Mouse (Mus musculus) limb, embryonic 11.5 days (tissue): ENCODE measurements around the gene Pip5kl1. TPM values are rescaled to one million over a fixed set of nuclear protein-coding genes. Genes with fewer than 3 reads are reported as not detected.

Source experiments
- ATAC-seq: fragments of 200-750 bp; cut with Nextera tagmentation; 2 replicates; pipeline ENCODE4 v1.8.0; 2017; ENCODE audit warnings: low read depth; ENCODE audit not compliant: insufficient number of reproducible peaks, low FRiP score, low TSS enrichment
- DNase-seq: peaks from one replicate; pipeline ENCODE4 v3.0.0-alpha.2; 2015; ENCODE audit warnings: low spot score
- H3K27ac ChIP-seq: fragments of 300-500 bp; sonication (generic); replicated peaks from 2 replicates; pipeline ENCODE4 v1.5.1; 2014; ENCODE audit warnings: low read depth, mild to moderate bottlenecking, low read length
- H3K27me3 ChIP-seq: fragments of 300-500 bp; sonication (generic); 2 replicates; pipeline ENCODE4 v1.6.1; 2014; ENCODE audit warnings: mild to moderate bottlenecking, low read length, mixed read lengths; ENCODE audit not compliant: control insufficient read depth, insufficient read depth
- H3K36me3 ChIP-seq: fragments of 300-500 bp; sonication (generic); 2 replicates; pipeline ENCODE4 v1.6.1; 2014; ENCODE audit warnings: mild to moderate bottlenecking, low read length, moderate library complexity, mixed read lengths; ENCODE audit not compliant: control insufficient read depth, insufficient read depth
- H3K4me1 ChIP-seq: fragments of 300-500 bp; sonication (generic); 2 replicates; pipeline ENCODE4 v1.6.1; 2014; ENCODE audit warnings: low read length, mixed read lengths; ENCODE audit not compliant: control insufficient read depth, insufficient read depth
- H3K4me2 ChIP-seq: fragments of 300-500 bp; sonication (generic); 2 replicates; pipeline ENCODE4 v1.6.1; 2014; ENCODE audit warnings: low read depth, mild to moderate bottlenecking, moderate library complexity; ENCODE audit not compliant: severe bottlenecking
- H3K4me3 ChIP-seq: fragments of 300-500 bp; sonication (generic); 2 replicates; pipeline ENCODE4 v1.5.1; 2014; ENCODE audit warnings: low read depth, low read length
- H3K9ac ChIP-seq: fragments of 300-500 bp; sonication (generic); 2 replicates; pipeline ENCODE4 v1.6.1; 2014; ENCODE audit warnings: mild to moderate bottlenecking, low read length
- H3K9me3 ChIP-seq: fragments of 300-500 bp; sonication (generic); 2 replicates; pipeline ENCODE4 v1.6.1; 2016; ENCODE audit warnings: low read length; ENCODE audit not compliant: control insufficient read depth
- WGBS: fragments of 180-500 bp; shearing (Covaris S2); extraction: QIAGEN DNeasy Blood & Tissue Kit; methylation state at CpG from one replicate; pipeline ENCODE4 v1.1.7; 2014; 5-methylcytosine and 5-hydroxymethylcytosine counted together
- polyA plus RNA-seq: library from polyadenylated mRNA; unstranded; fragments of >200 nt; fragmentation: Nextera tagmentation; extraction: Ambion mirVana; gene quantifications from 2 replicates; pipeline ENCODE4 v1.2.1, GENCODE M21; 2014

The Pip5kl1 gene
- polyA plus RNA-seq, 1 experiment from 2014 or later, result 3.3 TPM

- Histone ChIP-seq H3K9ac (no peak overlapping the region), H3K4me3 (no peak overlapping the region), H3K27me3 (no peaks in the 10 kb centered on the region), H3K36me3 (peaks cover 2% of the 10 kb centered on the region; the same call in 1 of the 2 replicates), H3K4me2 (no peak overlapping the region), H3K27ac (no peak overlapping the region), H3K9me3 (no peaks in the 10 kb centered on the region), H3K4me1 (no peaks in the 10 kb centered on the region)
- ATAC-seq (no peak), DNase-seq (no peak)
- WGBS, result 85% methylated on average over 5 of the region's 5 CpGs
Observed at GRCm38 (mm10) chr2:32597699-32598098, 23.1 kb downstream of the Pip5kl1 start.

- H3K4me2 ChIP-seq, result no peak overlapping the region
- ATAC-seq (no peak), DNase-seq (no peak)
- H3K9me3 ChIP-seq, result no peaks in the 10 kb centered on the region
- H3K36me3 ChIP-seq, result peaks cover 2% of the 10 kb centered on the region; the same call in 1 of the 2 replicates
- no peaks in the 10 kb centered on the region for H3K4me1 ChIP-seq
- no peak overlapping the region for H3K4me3 ChIP-seq
- no peaks in the 10 kb centered on the region for H3K27me3 ChIP-seq
- no peak overlapping the region for H3K27ac ChIP-seq
- no peak overlapping the region for H3K9ac ChIP-seq
- WGBS, result 89% methylated on average over 8 of the region's 8 CpGs
Observed at GRCm38 (mm10) chr2:32598506-32598905, 23.9 kb downstream of the Pip5kl1 start.

- H3K4me2 ChIP-seq, result no peak within 1 kb of the TSS
- WGBS, result 89% methylated on average over 3 of the region's 3 CpGs
- H3K9ac ChIP-seq, result no peak within 1 kb of the TSS
- H3K27me3 ChIP-seq, result no peaks in the 10 kb centered on the region
- H3K36me3 ChIP-seq, result peaks cover 2% of the 10 kb centered on the region; the same call in 1 of the 2 replicates
- no peaks in the 10 kb centered on the region for H3K9me3 ChIP-seq
- H3K4me1 ChIP-seq, result no peaks in the 10 kb centered on the region
- H3K27ac ChIP-seq, result no peak within 1 kb of the TSS
- no peak for DNase-seq
- ATAC-seq, result no peak
- H3K4me3 ChIP-seq, result no peak within 1 kb of the TSS
Observed at GRCm38 (mm10) chr2:32599409-32599808, 24.8 kb downstream of the Pip5kl1 start, which contains the start of gene St6galnac6. St6galnac6 (plus strand) TSS chr2:32599709.

GRCm38 (mm10) chr2:32601417-32602065, 26.9 kb downstream of the Pip5kl1 start:
- ATAC-seq, result no peak; the same call in 1 of the 2 replicates
- Histone ChIP-seq H3K4me1 (no peaks in the 10 kb centered on the region), H3K4me2 (no peak overlapping the region), H3K9ac (no peak overlapping the region), H3K4me3 (no peak overlapping the region), H3K27me3 (no peaks in the 10 kb centered on the region), H3K36me3 (no peaks in the 10 kb centered on the region), H3K9me3 (no peaks in the 10 kb centered on the region), H3K27ac (no peak overlapping the region)
- 38% methylated on average over 8 of the region's 8 CpGs for WGBS
- peak; percentile 44 for DNase-seq

- no peaks in the 10 kb centered on the region for H3K36me3 ChIP-seq
- DNase-seq, result peak; percentile 97
- peaks cover 4% of the 10 kb centered on the region; the same call in 1 of the 2 replicates for H3K4me1 ChIP-seq
- H3K4me2 ChIP-seq, result peak overlapping the region; percentile 42
- 0 out of 2 replicates have a peak overlapping the region, but pooled peaks have one; percentile 18 for H3K9ac ChIP-seq
- no peaks in the 10 kb centered on the region for H3K9me3 ChIP-seq
- H3K4me3 ChIP-seq, result peak overlapping the region; percentile 24
- no peak overlapping the region; the same call in 1 of the 2 replicates for H3K27ac ChIP-seq
- under 1% methylated on average over 11 of the region's 11 CpGs for WGBS
- no peaks in the 10 kb centered on the region for H3K27me3 ChIP-seq
- 0 out of 2 replicates have a peak, but pooled peaks have one; percentile 49 for ATAC-seq
Observed at GRCm38 (mm10) chr2:32602600-32603054, 28.0 kb downstream of the Pip5kl1 start.

- DNase-seq, result no peak
- H3K4me2 ChIP-seq, result no peak overlapping the region
- no peak overlapping the region for H3K27ac ChIP-seq
- WGBS, result 47% methylated on average over 10 of the region's 10 CpGs
- H3K4me1 ChIP-seq, result peaks cover 18% of the 10 kb centered on the region
- no peaks in the 10 kb centered on the region for H3K9me3 ChIP-seq
- no peak overlapping the region for H3K4me3 ChIP-seq
- no peaks in the 10 kb centered on the region for H3K27me3 ChIP-seq
- no peak for ATAC-seq
- H3K36me3 ChIP-seq, result no peaks in the 10 kb centered on the region
- H3K9ac ChIP-seq, result no peak overlapping the region
Observed at GRCm38 (mm10) chr2:32604631-32605030, 30.0 kb downstream of the Pip5kl1 start.

GRCm38 (mm10) chr2:32606161-32607142, 31.9 kb downstream of the Pip5kl1 start:
- peak overlapping the region; percentile 72 for H3K4me3 ChIP-seq
- WGBS, result 11% methylated on average over 50 of the region's 55 CpGs
- no peaks in the 10 kb centered on the region for H3K36me3 ChIP-seq

More at GRCm38 (mm10) chr2:32606161-32607142, 31.9 kb downstream of the Pip5kl1 start:
- Histone ChIP-seq H3K4me2 (peak overlapping the region; percentile 84), H3K27ac (0 out of 2 replicates have a peak overlapping the region, but pooled peaks have one; percentile 38), H3K9me3 (no peaks in the 10 kb centered on the region), H3K27me3 (no peaks in the 10 kb centered on the region), H3K4me1 (peaks cover 27% of the 10 kb centered on the region), H3K9ac (peak overlapping the region; percentile 79)
- DNase-seq (peak; percentile 86), ATAC-seq (peak; percentile 61; the same call in 1 of the 2 replicates)
